27 mouse cellular contexts compared by ENCODE assay signal in genomic region chr9:113673721-113674120, GRCm38 (mm10). TPM values are rescaled to one million over a fixed set of nuclear protein-coding genes. Genes with fewer than 3 reads are reported as not detected.
DNase-seq lines count a peak whose midpoint lies in the region; ATAC-seq and TF ChIP-seq lines count a peak whose summit lies in the region.
"Had no signal": no experiment of that assay in that cellular context is flagged by ENCODE, and none has a peak within 500 bp of the region (broad histone marks: within the 10 kb centered on the region; RNA-seq: fewer than 3 reads in every experiment).

No protein-coding gene starts in this region.

- H3K4me3 ChIP-seq in heart, embryonic 11.5 days (ENCODE audit: low read depth, low read length) = no peak overlapping the region
- no peak overlapping the region for H3K4me3 ChIP-seq in stomach, postnatal 0 days (ENCODE audit: low read depth, low read length)
- H3K4me3 ChIP-seq: embryonic facial prominence, embryonic 13.5 days; embryonic facial prominence, embryonic 15.5 days; erythroblast, embryonic 14.5 days; forebrain, embryonic 10.5 days; forebrain, embryonic 12.5 days had no signal

- H3K4me1 ChIP-seq in heart, embryonic 11.5 days (ENCODE audit: control insufficient read depth, insufficient read depth, low read length) = no peaks in the 10 kb centered on the region
- no peaks in the 10 kb centered on the region for H3K4me1 ChIP-seq in stomach, postnatal 0 days (replicated peaks; ENCODE audit: control insufficient read depth, insufficient read depth)
- H3K4me1 ChIP-seq: embryonic facial prominence, embryonic 13.5 days; embryonic facial prominence, embryonic 15.5 days; forebrain, embryonic 10.5 days; forebrain, embryonic 12.5 days had no signal

- H3K27me3 ChIP-seq in heart, embryonic 11.5 days (ENCODE audit: control insufficient read depth, insufficient read depth, low read length) = no peaks in the 10 kb centered on the region
- no peaks in the 10 kb centered on the region for H3K27me3 ChIP-seq in Patski
- no peaks in the 10 kb centered on the region for H3K27me3 ChIP-seq in stomach, postnatal 0 days (ENCODE audit: control insufficient read depth, insufficient read depth, low read length)
- H3K27me3 ChIP-seq: CH12.LX; embryonic facial prominence, embryonic 13.5 days; embryonic facial prominence, embryonic 15.5 days; forebrain, embryonic 12.5 days had no signal

- TF ChIP-seq CTCF in Patski (IDR thresholded peaks at IDR 0.05) = no peak
- TF ChIP-seq CTCF in stomach, postnatal 0 days (IDR thresholded peaks at IDR 0.05; ENCODE audit: low read depth) = no peak

- DNase-seq in heart, adult 11 months = peak; percentile 16
- peak; percentile 14 for DNase-seq in urinary bladder, postnatal 25 days (ENCODE audit: low spot score)
- DNase-seq in urinary bladder, postnatal 10 days (ENCODE audit: low spot score) = no peak
- DNase-seq in Patski (ENCODE audit: low read depth, low spot score) = no peak
- DNase-seq in stomach, postnatal 0 days (ENCODE audit: low spot score) = peak; percentile 25
- DNase-seq in layer of hippocampus, postnatal 25 days (ENCODE audit: extremely low spot score in 1 of 2, low spot score in 1 of 2) = no peak
- DNase-seq: adrenal gland, adult 2 months; adrenal gland, postnatal 10 days; adrenal gland, postnatal 25 days; B cell, adult 2 months; cerebellum, adult 11-12 months; cerebellum, adult 2 months; cerebellum, adult 9-10 months; cerebellum, postnatal 10 days; cerebellum, postnatal 36 days; embryo, embryonic 11 days had no signal

- TF ChIP-seq EP300 in stomach, postnatal 0 days (optimal IDR thresholded peaks at IDR 0.05) = no peak

- 96% methylated on average over 6 of the region's 6 CpGs for WGBS in heart, embryonic 11.5 days (ENCODE audit: insufficient replicate concordance)
- WGBS in stomach, postnatal 0 days = 65% methylated on average over 6 of the region's 6 CpGs

- no peak overlapping the region for H3K9ac ChIP-seq in heart, embryonic 11.5 days (ENCODE audit: low read depth, low read length)
- no peak overlapping the region for H3K9ac ChIP-seq in stomach, postnatal 0 days (ENCODE audit: low read length)
- H3K9ac ChIP-seq: embryonic facial prominence, embryonic 13.5 days; embryonic facial prominence, embryonic 15.5 days; forebrain, embryonic 12.5 days had no signal

- POLR2A ChIA-PET in Patski (lab: Charles Lee) = no interaction called here

- no peak for ATAC-seq in heart, embryonic 11.5 days (replicated peaks; ENCODE audit: insufficient number of reproducible peaks, low FRiP score, low TSS enrichment)
- ATAC-seq in Patski = peak; percentile 74
- ATAC-seq in stomach, postnatal 0 days (ENCODE audit: low FRiP score, low TSS enrichment) = peak; percentile 87
- ATAC-seq: CD4-positive, CD25-positive, alpha-beta regulatory T cell, adult 4 months; forebrain, embryonic 14.5 days; forebrain, embryonic 16.5 days had no signal

- H3K9me3 ChIP-seq in heart, embryonic 11.5 days (replicated peaks; ENCODE audit: control insufficient read depth, low read length) = no peaks in the 10 kb centered on the region
- H3K9me3 ChIP-seq in stomach, postnatal 0 days (ENCODE audit: control insufficient read depth, low read length) = no peaks in the 10 kb centered on the region
- H3K9me3 ChIP-seq: embryonic facial prominence, embryonic 13.5 days; embryonic facial prominence, embryonic 15.5 days; forebrain, embryonic 10.5 days; forebrain, embryonic 12.5 days; G1E had no signal

- in situ Hi-C loops in Patski (cut with MboI; ENCODE audit: low pct_unique_long_range_greater_than_20kb) = no loop called here

- H3K4me2 ChIP-seq in heart, embryonic 11.5 days = no peak overlapping the region
- H3K4me2 ChIP-seq in stomach, postnatal 0 days (replicated peaks; ENCODE audit: low read depth) = no peak overlapping the region
- H3K4me2 ChIP-seq: embryonic facial prominence, embryonic 13.5 days; embryonic facial prominence, embryonic 15.5 days; forebrain, embryonic 12.5 days had no signal

- H3K36me3 ChIP-seq in heart, embryonic 11.5 days (ENCODE audit: control insufficient read depth, insufficient read depth, low read length) = peaks cover 22% of the 10 kb centered on the region
- H3K36me3 ChIP-seq in stomach, postnatal 0 days (ENCODE audit: control insufficient read depth, insufficient read depth, low read length) = peaks cover 28% of the 10 kb centered on the region

- CTCF ChIA-PET in Patski (lab: Charles Lee) = interaction anchor here (0.7 to 1.6 kb wide), 2 partner anchors 15 to 44 kb away, joined by 3 to 4 read pairs; no protein-coding TSS in a partner anchor

- no peak overlapping the region for H3K27ac ChIP-seq in heart, embryonic 11.5 days (ENCODE audit: low read depth, low read length)
- H3K27ac ChIP-seq in stomach, postnatal 0 days (replicated peaks) = no peak overlapping the region
- H3K27ac ChIP-seq: embryonic facial prominence, embryonic 13.5 days; embryonic facial prominence, embryonic 15.5 days; forebrain, embryonic 10.5 days; forebrain, embryonic 12.5 days had no signal

RNA-seq across cellular contexts. Expression of gene Pdcd6ip, which starts 34.3 kb away (rescaled TPM):
- 63.3 and 75.2 TPM in 2 replicates for polyA plus RNA-seq in heart, embryonic 11.5 days (2014; fragmentation: Nextera tagmentation; extraction: Ambion mirVana)
- polyA plus RNA-seq in Patski (2021) = 186 TPM
- polyA plus RNA-seq in stomach, postnatal 0 days (2015; fragmentation: Nextera tagmentation; extraction: Ambion mirVana) = 69.4 and 70.8 TPM in 2 replicates
- 10 to 100 TPM; 56.2 to 62.0 TPM for total RNA-seq in layer of hippocampus, postnatal 25 days (2021)

Comparison
In these comparisons a context has a peak if more than half of its experiments do, and no peak if none do; other contexts are left out.
1. DNase-seq: peak in heart, adult 11 months (single experiment), urinary bladder, postnatal 25 days (single experiment) and stomach, postnatal 0 days (single experiment); none in urinary bladder, postnatal 10 days (single experiment), Patski (single experiment) and layer of hippocampus, postnatal 25 days (0 of 2).